Mouse (Mus musculus): Measurements from ENCODE around the gene Aldh1a7. TPM values are rescaled to one million over a fixed set of nuclear protein-coding genes. Genes with fewer than 3 reads are reported as not detected.

Gene Aldh1a7
- polyA plus RNA-seq, 1 experiment: 0.92 TPM

GRCm38 (mm10) chr19:20715617-20716016, 11.7 kb downstream of the Aldh1a7 start:
- Histone ChIP-seq H3K4me3 (ENCODE audit: insufficient read depth, low read length) (no peak overlapping the region), H3K27ac (ENCODE audit: insufficient read depth, low read length) (no peak overlapping the region), H3K4me1 (ENCODE audit: control insufficient read depth, insufficient read depth, low read length) (no peaks in the 10 kb centered on the region)
- TF ChIP-seq POLR2A (IDR thresholded peaks at IDR 0.05; ENCODE audit: extremely low read depth, insufficient read depth, low read length): no peak
- TF ChIP-seq CTCF (IDR thresholded peaks at IDR 0.05; ENCODE audit: extremely low read depth, insufficient read depth, low read length): no peak

DNA sequence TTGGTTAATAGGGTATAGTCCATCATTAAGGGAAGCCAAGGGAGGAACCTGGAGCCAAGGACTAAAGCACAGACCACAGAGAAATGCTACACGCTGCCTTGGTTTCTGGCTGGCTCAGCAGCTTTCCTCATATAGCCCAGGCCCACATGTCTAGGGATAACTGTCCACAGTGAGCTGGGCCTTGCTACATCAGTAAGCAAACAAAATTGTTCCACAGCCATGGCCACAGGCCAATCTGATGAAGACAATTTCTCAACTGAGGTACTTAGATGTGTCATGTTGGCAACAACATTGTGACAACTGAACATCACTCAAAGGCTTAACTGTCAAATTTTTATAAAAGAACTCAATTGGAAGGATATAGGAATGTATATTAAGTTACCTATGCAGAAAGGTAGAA, 12.3 kb downstream of the Aldh1a7 start:
- TF ChIP-seq CTCF (IDR thresholded peaks at IDR 0.05; ENCODE audit: extremely low read depth, insufficient read depth, low read length) (no peak), POLR2A (IDR thresholded peaks at IDR 0.05; ENCODE audit: extremely low read depth, insufficient read depth, low read length) (no peak)
- no peak overlapping the region for H3K4me3 ChIP-seq (ENCODE audit: insufficient read depth, low read length)
- H3K4me1 ChIP-seq (ENCODE audit: control insufficient read depth, insufficient read depth, low read length): no peaks in the 10 kb centered on the region
- no peak overlapping the region for H3K27ac ChIP-seq (ENCODE audit: insufficient read depth, low read length)

DNA sequence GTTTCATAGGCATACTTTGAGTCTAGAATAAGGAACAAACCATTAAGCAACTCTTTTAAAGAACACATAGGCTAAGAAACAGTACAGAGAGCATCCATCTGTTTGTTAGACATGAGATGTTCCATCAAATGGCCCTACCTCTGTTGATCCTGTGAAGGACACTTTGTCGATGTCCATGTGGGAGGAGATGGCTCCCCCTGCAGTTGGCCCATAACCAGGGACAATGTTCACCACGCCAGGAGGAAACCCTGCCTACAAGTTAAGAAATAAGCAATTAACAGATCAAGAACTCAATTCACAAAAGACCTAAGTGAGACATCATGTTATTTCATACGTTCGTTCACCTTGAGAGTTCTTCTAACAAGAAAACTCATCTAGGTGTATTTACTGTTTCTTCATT, 12.8 kb downstream of the Aldh1a7 start:
- Histone ChIP-seq H3K4me1 (ENCODE audit: control insufficient read depth, insufficient read depth, low read length) (no peaks in the 10 kb centered on the region), H3K27ac (ENCODE audit: insufficient read depth, low read length) (no peak overlapping the region), H3K4me3 (ENCODE audit: insufficient read depth, low read length) (no peak overlapping the region)
- TF ChIP-seq CTCF (IDR thresholded peaks at IDR 0.05; ENCODE audit: extremely low read depth, insufficient read depth, low read length) (no peak), POLR2A (IDR thresholded peaks at IDR 0.05; ENCODE audit: extremely low read depth, insufficient read depth, low read length) (no peak)

- TF ChIP-seq POLR2A (IDR thresholded peaks at IDR 0.05; ENCODE audit: extremely low read depth, insufficient read depth, low read length) (no peak), CTCF (IDR thresholded peaks at IDR 0.05; ENCODE audit: extremely low read depth, insufficient read depth, low read length) (no peak)
- Histone ChIP-seq H3K4me3 (ENCODE audit: insufficient read depth, low read length) (no peak overlapping the region), H3K4me1 (ENCODE audit: control insufficient read depth, insufficient read depth, low read length) (no peaks in the 10 kb centered on the region), H3K27ac (ENCODE audit: insufficient read depth, low read length) (no peak overlapping the region)
Observed at GRCm38 (mm10) chr19:20707159-20707558, 20.2 kb downstream of the Aldh1a7 start.

DNA sequence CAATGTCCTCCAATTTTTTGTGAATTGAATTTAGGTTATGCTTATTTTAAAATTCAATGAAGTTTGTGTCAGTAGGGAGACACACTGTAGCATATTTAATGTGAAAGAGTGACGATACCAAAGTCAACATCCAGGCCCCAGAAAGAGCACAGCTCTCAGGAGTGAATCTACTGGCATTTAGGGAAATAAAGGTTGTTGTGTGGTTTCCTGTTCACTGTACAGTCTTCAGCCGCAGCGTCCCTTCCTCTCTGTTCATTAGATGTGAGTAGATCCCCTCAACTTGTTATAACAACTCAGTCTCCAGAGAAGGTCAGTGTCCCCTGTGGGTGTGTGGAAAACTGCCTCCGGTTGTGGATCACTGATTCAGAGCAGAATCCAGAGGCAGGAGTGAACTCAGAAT, 20.6 kb downstream of the Aldh1a7 start:
- no peak for TF ChIP-seq CTCF (IDR thresholded peaks at IDR 0.05; ENCODE audit: extremely low read depth, insufficient read depth, low read length)
- no peak for TF ChIP-seq POLR2A (IDR thresholded peaks at IDR 0.05; ENCODE audit: extremely low read depth, insufficient read depth, low read length)
- Histone ChIP-seq H3K27ac (ENCODE audit: insufficient read depth, low read length) (no peak overlapping the region), H3K4me3 (ENCODE audit: insufficient read depth, low read length) (no peak overlapping the region), H3K4me1 (ENCODE audit: control insufficient read depth, insufficient read depth, low read length) (no peaks in the 10 kb centered on the region)

GRCm38 (mm10) chr19:20702074-20702473, 25.3 kb downstream of the Aldh1a7 start:
- Histone ChIP-seq H3K27ac (ENCODE audit: insufficient read depth, low read length) (no peak overlapping the region), H3K4me1 (ENCODE audit: control insufficient read depth, insufficient read depth, low read length) (no peaks in the 10 kb centered on the region)
- no peak for TF ChIP-seq CTCF (IDR thresholded peaks at IDR 0.05; ENCODE audit: extremely low read depth, insufficient read depth, low read length)
- no peak for TF ChIP-seq POLR2A (IDR thresholded peaks at IDR 0.05; ENCODE audit: extremely low read depth, insufficient read depth, low read length)

GRCm38 (mm10) chr19:20677697-20678355, 49.5 kb downstream of the Aldh1a7 start:
- no peak overlapping the region for H3K4me3 ChIP-seq (ENCODE audit: insufficient read depth, low read length)
- H3K4me1 ChIP-seq (ENCODE audit: control insufficient read depth, insufficient read depth, low read length): no peaks in the 10 kb centered on the region
- H3K27ac ChIP-seq (ENCODE audit: insufficient read depth, low read length): no peak overlapping the region
- TF ChIP-seq POLR2A (IDR thresholded peaks at IDR 0.05; ENCODE audit: extremely low read depth, insufficient read depth, low read length) (no peak), CTCF (IDR thresholded peaks at IDR 0.05; ENCODE audit: extremely low read depth, insufficient read depth, low read length) (no peak)

More at GRCm38 (mm10) chr19:20702074-20702473, 25.3 kb downstream of the Aldh1a7 start:
- H3K4me3 ChIP-seq (ENCODE audit: insufficient read depth, low read length): no peak overlapping the region

DNA sequence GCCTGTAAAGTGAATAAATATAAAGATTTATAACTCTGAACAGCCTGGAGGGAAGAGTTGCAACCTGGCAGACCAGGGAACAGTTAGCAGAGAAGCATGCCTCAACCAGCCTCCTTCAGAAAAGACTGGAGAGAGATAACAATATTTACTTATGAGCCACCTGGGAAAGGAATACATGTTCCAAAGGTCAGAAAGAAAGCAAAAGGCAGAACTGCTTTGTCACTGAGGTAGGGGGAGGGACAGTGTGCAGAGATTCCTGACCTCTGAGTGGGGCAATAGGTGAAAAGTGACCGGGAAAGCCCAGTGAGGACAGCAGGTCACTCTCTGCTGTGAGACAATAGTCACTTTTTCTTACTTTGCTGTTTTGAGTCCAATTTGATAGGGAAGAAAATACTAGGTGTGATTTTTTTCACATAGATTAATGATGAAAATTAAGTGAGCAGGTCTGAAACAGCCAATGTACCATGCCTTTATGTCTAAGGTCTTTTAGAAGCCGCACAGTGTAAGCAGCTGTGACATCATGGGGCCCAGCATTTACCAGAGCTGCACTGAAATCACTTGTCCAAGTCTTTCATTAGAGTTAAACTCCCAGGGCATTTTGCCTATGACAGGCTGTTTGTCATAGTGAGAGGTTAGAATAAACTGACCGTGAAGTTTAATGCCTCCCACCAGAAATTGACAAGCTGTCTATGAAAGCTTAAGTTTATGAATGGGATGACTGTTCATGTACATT, 73.1 kb downstream of the Aldh1a7 start:
- Histone ChIP-seq H3K27ac (ENCODE audit: insufficient read depth, low read length) (no peak overlapping the region), H3K4me1 (ENCODE audit: control insufficient read depth, insufficient read depth, low read length) (no peaks in the 10 kb centered on the region), H3K4me3 (ENCODE audit: insufficient read depth, low read length) (no peak overlapping the region)
- TF ChIP-seq POLR2A (IDR thresholded peaks at IDR 0.05; ENCODE audit: extremely low read depth, insufficient read depth, low read length) (no peak), CTCF (IDR thresholded peaks at IDR 0.05; ENCODE audit: extremely low read depth, insufficient read depth, low read length) (no peak)

DNA sequence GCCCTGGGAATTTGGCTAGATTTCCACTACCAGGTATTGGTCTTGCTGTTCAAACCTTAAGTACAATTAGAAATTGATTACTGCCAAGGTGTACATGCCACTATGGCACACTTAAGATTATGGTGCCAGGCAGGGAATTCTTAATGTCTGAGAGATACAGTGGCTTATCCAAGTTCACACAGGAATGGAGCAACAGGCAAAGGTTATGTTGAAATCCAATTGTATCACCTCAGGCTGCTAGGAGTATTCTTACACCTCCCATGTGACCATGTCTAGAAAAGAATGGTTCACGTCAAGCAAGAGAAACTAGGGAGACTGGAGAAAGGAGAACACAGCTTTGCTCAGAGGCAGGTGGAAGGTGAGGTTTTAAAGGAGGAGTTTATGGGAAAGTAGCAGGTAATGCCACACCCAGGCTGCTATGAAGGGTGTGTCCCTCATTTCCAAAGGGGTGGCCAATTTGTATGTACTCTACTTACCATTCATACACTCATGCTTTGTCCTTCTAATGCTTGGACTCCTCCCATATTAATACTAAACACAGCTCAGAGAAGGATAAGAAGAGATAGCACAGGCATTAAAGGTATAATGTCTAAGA, 74.2 kb downstream of the Aldh1a7 start:
- Histone ChIP-seq H3K4me1 (ENCODE audit: control insufficient read depth, insufficient read depth, low read length) (no peaks in the 10 kb centered on the region), H3K27ac (ENCODE audit: insufficient read depth, low read length) (no peak overlapping the region), H3K4me3 (ENCODE audit: insufficient read depth, low read length) (no peak overlapping the region)
- TF ChIP-seq CTCF (IDR thresholded peaks at IDR 0.05; ENCODE audit: extremely low read depth, insufficient read depth, low read length): no peak
- TF ChIP-seq POLR2A (IDR thresholded peaks at IDR 0.05; ENCODE audit: extremely low read depth, insufficient read depth, low read length): no peak

Measured in cortical plate, adult 2 months (tissue).